In genomic region chr1:56982631-56983030, GRCm38 (mm10) we compare ENCODE assay signal across 28 mouse cellular contexts. TPM values are rescaled to one million over a fixed set of nuclear protein-coding genes. Genes with fewer than 3 reads are reported as not detected.
DNase-seq lines count a peak whose midpoint lies in the region; ATAC-seq lines count a peak whose summit lies in the region.
"Had no signal": no experiment of that assay in that cellular context is flagged by ENCODE, and none has a peak within 500 bp of the region (broad histone marks: within the 10 kb centered on the region; RNA-seq: fewer than 3 reads in every experiment).

No protein-coding gene starts in this region.

- no peak overlapping the region for H3K4me3 ChIP-seq in forebrain, embryonic 10.5 days
- no peak overlapping the region for H3K4me3 ChIP-seq in forebrain, embryonic 15.5 days
- no peak overlapping the region for H3K4me3 ChIP-seq in midbrain, embryonic 10.5 days
- no peak overlapping the region for H3K4me3 ChIP-seq in midbrain, embryonic 15.5 days
- H3K4me3 ChIP-seq in embryonic facial prominence, embryonic 10.5 days, result no peak overlapping the region
- H3K4me3 ChIP-seq in embryonic facial prominence, embryonic 12.5 days, result no peak overlapping the region
- H3K4me3 ChIP-seq: embryonic facial prominence, embryonic 13.5 days; erythroblast, embryonic 14.5 days; forebrain, embryonic 13.5 days; gastrocnemius, adult 2 months; heart, adult 2 months; heart, embryonic 10.5 days; heart, embryonic 13.5 days; hindbrain, embryonic 12.5 days; hindbrain, embryonic 15.5 days; intestine, embryonic 15.5 days had no signal

- no peak overlapping the region for H3K27ac ChIP-seq in forebrain, embryonic 10.5 days
- no peak overlapping the region for H3K27ac ChIP-seq in forebrain, embryonic 15.5 days (replicated peaks)
- H3K27ac ChIP-seq in midbrain, embryonic 10.5 days (replicated peaks), result no peak overlapping the region
- H3K27ac ChIP-seq in midbrain, embryonic 15.5 days, result no peak overlapping the region
- 0 out of 2 replicates have a peak overlapping the region, but pooled peaks have one; percentile 19 for H3K27ac ChIP-seq in embryonic facial prominence, embryonic 10.5 days (replicated peaks)
- H3K27ac ChIP-seq in embryonic facial prominence, embryonic 12.5 days, result 0 out of 2 replicates have a peak overlapping the region, but pooled peaks have one; percentile 36
- H3K27ac ChIP-seq: forebrain, embryonic 13.5 days; gastrocnemius, adult 2 months; heart, adult 2 months; heart, embryonic 10.5 days; heart, embryonic 13.5 days; hindbrain, embryonic 12.5 days; hindbrain, embryonic 15.5 days; intestine, embryonic 15.5 days had no signal

- H3K9me3 ChIP-seq in forebrain, embryonic 10.5 days, result no peaks in the 10 kb centered on the region
- H3K9me3 ChIP-seq in forebrain, embryonic 15.5 days, result no peaks in the 10 kb centered on the region
- H3K9me3 ChIP-seq in midbrain, embryonic 10.5 days (replicated peaks), result no peaks in the 10 kb centered on the region
- no peaks in the 10 kb centered on the region for H3K9me3 ChIP-seq in midbrain, embryonic 15.5 days
- no peaks in the 10 kb centered on the region for H3K9me3 ChIP-seq in embryonic facial prominence, embryonic 10.5 days
- H3K9me3 ChIP-seq in embryonic facial prominence, embryonic 12.5 days, result no peaks in the 10 kb centered on the region
- H3K9me3 ChIP-seq: embryonic facial prominence, embryonic 13.5 days; forebrain, embryonic 13.5 days; heart, embryonic 10.5 days; heart, embryonic 13.5 days; hindbrain, embryonic 12.5 days; hindbrain, embryonic 15.5 days; intestine, embryonic 15.5 days had no signal

- H3K4me1 ChIP-seq in forebrain, embryonic 10.5 days, result peaks cover 39% of the 10 kb centered on the region
- H3K4me1 ChIP-seq in forebrain, embryonic 15.5 days, result peaks cover 26% of the 10 kb centered on the region
- peaks cover 27% of the 10 kb centered on the region for H3K4me1 ChIP-seq in midbrain, embryonic 10.5 days
- peaks cover 11% of the 10 kb centered on the region for H3K4me1 ChIP-seq in midbrain, embryonic 15.5 days
- H3K4me1 ChIP-seq in embryonic facial prominence, embryonic 10.5 days, result peaks cover 47% of the 10 kb centered on the region
- peaks cover 15% of the 10 kb centered on the region for H3K4me1 ChIP-seq in embryonic facial prominence, embryonic 12.5 days

- WGBS in forebrain, embryonic 10.5 days, result 4% methylated on average over 8 of the region's 8 CpGs
- WGBS in forebrain, embryonic 15.5 days, result 2% methylated on average over 8 of the region's 8 CpGs
- WGBS in midbrain, embryonic 10.5 days, result 1% methylated on average over 8 of the region's 8 CpGs
- 2% methylated on average over 8 of the region's 8 CpGs for WGBS in midbrain, embryonic 15.5 days
- 2% methylated on average over 8 of the region's 8 CpGs for WGBS in embryonic facial prominence, embryonic 10.5 days
- 3% methylated on average over 8 of the region's 8 CpGs for whole genome bisulfite sequencing in embryonic facial prominence, embryonic 12.5 days

- peaks cover 100% of the 10 kb centered on the region for H3K27me3 ChIP-seq in forebrain, embryonic 10.5 days (ENCODE audit: poor library complexity, severe bottlenecking)
- H3K27me3 ChIP-seq in forebrain, embryonic 15.5 days, result peaks cover 62% of the 10 kb centered on the region
- H3K27me3 ChIP-seq in midbrain, embryonic 10.5 days (ENCODE audit: low read depth, poor library complexity, severe bottlenecking), result peaks cover 100% of the 10 kb centered on the region
- H3K27me3 ChIP-seq in midbrain, embryonic 15.5 days (replicated peaks), result peaks cover 83% of the 10 kb centered on the region
- H3K27me3 ChIP-seq in embryonic facial prominence, embryonic 10.5 days (replicated peaks; ENCODE audit: low read depth, poor library complexity, severe bottlenecking), result peaks cover 98% of the 10 kb centered on the region
- peaks cover 82% of the 10 kb centered on the region for H3K27me3 ChIP-seq in embryonic facial prominence, embryonic 12.5 days

- ATAC-seq in forebrain, embryonic 15.5 days (replicated peaks), result no peak
- ATAC-seq in midbrain, embryonic 15.5 days (replicated peaks), result no peak
- ATAC-seq in embryonic facial prominence, embryonic 12.5 days (ENCODE audit: insufficient number of reproducible peaks, insufficient read depth, low FRiP score, low TSS enrichment), result no peak
- ATAC-seq: activated CD4-positive, CD25-positive, alpha-beta regulatory T cell, adult 4 months; forebrain, embryonic 13.5 days; forebrain, postnatal 0 days; intestine, embryonic 15.5 days had no signal

- H3K9ac ChIP-seq in forebrain, embryonic 15.5 days (replicated peaks), result no peak overlapping the region
- no peak overlapping the region for H3K9ac ChIP-seq in midbrain, embryonic 15.5 days
- no peak overlapping the region for H3K9ac ChIP-seq in embryonic facial prominence, embryonic 12.5 days
- H3K9ac ChIP-seq: embryonic facial prominence, embryonic 13.5 days; forebrain, embryonic 13.5 days; forebrain, postnatal 0 days; heart, embryonic 13.5 days; hindbrain, embryonic 12.5 days; hindbrain, embryonic 15.5 days; intestine, embryonic 15.5 days had no signal

- H3K36me3 ChIP-seq in forebrain, embryonic 10.5 days (replicated peaks), result no peaks in the 10 kb centered on the region
- H3K36me3 ChIP-seq in forebrain, embryonic 15.5 days, result no peaks in the 10 kb centered on the region
- no peaks in the 10 kb centered on the region for H3K36me3 ChIP-seq in midbrain, embryonic 10.5 days
- no peaks in the 10 kb centered on the region for H3K36me3 ChIP-seq in midbrain, embryonic 15.5 days (replicated peaks)
- H3K36me3 ChIP-seq in embryonic facial prominence, embryonic 10.5 days (replicated peaks), result no peaks in the 10 kb centered on the region
- H3K36me3 ChIP-seq in embryonic facial prominence, embryonic 12.5 days, result no peaks in the 10 kb centered on the region
- H3K36me3 ChIP-seq: embryonic facial prominence, embryonic 13.5 days; heart, embryonic 10.5 days; heart, embryonic 13.5 days; hindbrain, embryonic 12.5 days; hindbrain, embryonic 15.5 days; intestine, embryonic 15.5 days had no signal

- DNase-seq in forebrain, embryonic 10.5 days (ENCODE audit: extremely low spot score, low spot score), result peak; percentile 16
- peak; percentile 29 for DNase-seq in midbrain, embryonic 10.5 days (ENCODE audit: low spot score)
- DNase-seq in embryonic facial prominence, embryonic 10.5 days (ENCODE audit: low spot score), result no peak
- no peak for DNase-seq in spleen, postnatal 10 days (ENCODE audit: low spot score in 2 of 2)
- DNase-seq in B cell, adult 2 months, result no peak
- DNase-seq: adrenal gland, adult 8-10 months; adrenal gland, postnatal 25 days; cerebellum, adult 11-12 months; cerebellum, adult 8-10 months; cerebellum, postnatal 36 days; gastrocnemius, adult 2 months; gastrocnemius, postnatal 14 days; heart, adult 2 months; heart, postnatal 14 days; heart, postnatal 4 days had no signal

- no peak overlapping the region for H3K4me2 ChIP-seq in forebrain, embryonic 15.5 days (replicated peaks)
- H3K4me2 ChIP-seq in midbrain, embryonic 15.5 days, result no peak overlapping the region
- no peak overlapping the region for H3K4me2 ChIP-seq in embryonic facial prominence, embryonic 12.5 days (replicated peaks)
- H3K4me2 ChIP-seq: forebrain, embryonic 13.5 days; heart, embryonic 13.5 days; hindbrain, embryonic 12.5 days; hindbrain, embryonic 15.5 days; intestine, embryonic 15.5 days had no signal

RNA-seq across cellular contexts. Expression of gene Satb2, which starts 4.2 kb away (rescaled TPM):
- polyA plus RNA-seq in forebrain, embryonic 10.5 days (2016; fragmentation: Nextera tagmentation; extraction: Ambion mirVana), result 0.91 and 1.4 TPM in 2 replicates
- 46.2 and 62.5 TPM in 2 replicates for polyA plus RNA-seq in forebrain, embryonic 15.5 days (2015; fragmentation: Nextera tagmentation; extraction: Ambion mirVana)
- polyA plus RNA-seq in midbrain, embryonic 10.5 days (2016; fragmentation: Nextera tagmentation; extraction: Ambion mirVana), result 0.81 and 1.1 TPM in 2 replicates
- 0.80 and 1.2 TPM in 2 replicates for polyA plus RNA-seq in midbrain, embryonic 15.5 days (2015; fragmentation: Nextera tagmentation; extraction: Ambion mirVana)
- 9.0 and 11.3 TPM in 2 replicates for polyA plus RNA-seq in embryonic facial prominence, embryonic 10.5 days (2016; fragmentation: Nextera tagmentation; extraction: Ambion mirVana)
- polyA plus RNA-seq in embryonic facial prominence, embryonic 12.5 days (2016; fragmentation: Nextera tagmentation; extraction: Ambion mirVana), result 18.9 and 22.2 TPM in 2 replicates
- polyA plus RNA-seq: erythroblast, embryonic 14.5 days had no signal

Comparison
In these comparisons a context has a peak if more than half of its experiments do, and no peak if none do; other contexts are left out.
1. DNase-seq: peak in forebrain, embryonic 10.5 days (single experiment) and midbrain, embryonic 10.5 days (single experiment); none in embryonic facial prominence, embryonic 10.5 days (single experiment), spleen, postnatal 10 days (0 of 2) and B cell, adult 2 months (0 of 2).
2. H3K27ac ChIP-seq: peak in embryonic facial prominence, embryonic 10.5 days (single experiment) and embryonic facial prominence, embryonic 12.5 days (single experiment); none in forebrain, embryonic 10.5 days (single experiment), forebrain, embryonic 15.5 days (single experiment), midbrain, embryonic 10.5 days (single experiment) and midbrain, embryonic 15.5 days (single experiment).